Mouse (Mus musculus): ENCODE measurements at regions not wholly inside any gene's neighbourhood (a gene's known extent, or its start where the extent isn't known, plus 50 kb on each side); places are given as distances from the start of the nearest gene placed in this dataset.
A peak's percentile ranks its signal among the peaks of the same experiment; 100 is the strongest.

DNA sequence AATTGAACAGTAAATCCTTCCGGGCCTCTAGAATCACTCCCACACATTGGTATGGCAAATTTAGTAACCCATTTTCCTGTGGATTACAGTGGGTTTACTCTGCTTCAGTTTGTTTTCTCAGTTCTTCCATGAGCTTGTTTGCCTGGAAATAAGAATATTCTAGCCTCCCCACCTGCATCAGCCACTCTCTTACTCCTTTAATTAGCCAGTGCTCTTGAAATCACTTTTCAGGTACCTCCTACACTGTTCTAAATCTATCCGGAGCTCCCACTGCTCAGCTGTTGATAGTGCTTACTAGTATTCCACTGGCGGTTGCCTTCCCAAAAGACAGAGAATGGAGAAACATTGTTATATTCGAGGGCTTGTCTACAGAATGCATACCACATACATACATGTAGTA is 167.1 kb downstream of the Htr7 start:
- no peaks in the 10 kb centered on the region for H3K36me3 ChIP-seq
- no peak overlapping the region for H3K27ac ChIP-seq
- 89% methylated on average over 4 of the region's 4 CpGs for WGBS
- no peaks in the 10 kb centered on the region for H3K9me3 ChIP-seq (replicated peaks)
- DNase-seq (ENCODE audit: low spot score), result no peak
- H3K4me1 ChIP-seq, result no peaks in the 10 kb centered on the region
- no peak overlapping the region for H3K4me3 ChIP-seq
- no peaks in the 10 kb centered on the region for H3K27me3 ChIP-seq (ENCODE audit: low read depth, poor library complexity, severe bottlenecking)

GRCm38 (mm10) chr19:35886270-35886669 is 171.0 kb downstream of the Htr7 start:
- no peaks in the 10 kb centered on the region for H3K36me3 ChIP-seq
- DNase-seq (ENCODE audit: low spot score), result no peak
- no peaks in the 10 kb centered on the region for H3K9me3 ChIP-seq (replicated peaks)
- no peaks in the 10 kb centered on the region for H3K4me1 ChIP-seq
- no peak overlapping the region for H3K4me3 ChIP-seq
- no peak overlapping the region for H3K27ac ChIP-seq
- no peaks in the 10 kb centered on the region for H3K27me3 ChIP-seq (ENCODE audit: low read depth, poor library complexity, severe bottlenecking)
- 85% methylated on average over 5 of the region's 5 CpGs for WGBS

DNA sequence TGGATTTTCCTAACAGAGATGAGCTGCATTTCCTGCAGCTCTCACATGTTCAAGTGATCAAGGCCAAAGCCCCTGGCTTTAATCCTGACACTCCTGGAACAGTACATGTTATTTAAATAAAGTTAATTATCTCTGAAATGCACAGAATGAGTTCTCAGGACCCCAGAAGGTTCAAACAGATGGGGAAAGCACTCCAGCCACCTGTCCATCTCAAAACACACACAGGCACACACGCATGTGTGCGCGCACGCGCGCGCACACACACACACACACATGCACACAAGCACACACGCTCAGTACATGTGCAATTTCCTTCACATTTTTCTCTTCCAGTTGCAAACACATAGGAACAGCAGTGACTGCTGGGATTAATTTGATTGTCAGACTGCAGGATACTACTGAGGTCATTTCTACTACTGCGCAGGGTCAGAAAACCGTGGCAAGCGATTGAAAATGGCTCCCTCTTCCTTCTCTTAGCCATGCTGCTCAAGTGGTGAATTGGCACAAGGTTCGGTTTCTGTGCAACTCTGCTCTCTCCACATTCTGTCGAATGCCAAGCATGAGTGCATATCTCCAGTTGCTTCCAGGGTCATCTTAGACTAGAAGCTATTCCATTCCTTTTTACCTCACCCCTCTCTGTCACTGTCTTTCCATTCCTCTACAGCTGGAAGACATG is 175.4 kb downstream of the Htr7 start:
- no peak for DNase-seq (ENCODE audit: low spot score)
- 91% methylated on average over 13 of the region's 13 CpGs for WGBS
- no peaks in the 10 kb centered on the region for H3K36me3 ChIP-seq
- no peaks in the 10 kb centered on the region for H3K9me3 ChIP-seq (replicated peaks)
- H3K27me3 ChIP-seq (ENCODE audit: low read depth, poor library complexity, severe bottlenecking), result no peaks in the 10 kb centered on the region
- H3K4me1 ChIP-seq, result no peaks in the 10 kb centered on the region
- no peak overlapping the region for H3K27ac ChIP-seq
- no peak overlapping the region for H3K4me3 ChIP-seq

GRCm38 (mm10) chr19:35875464-35875863 is 181.8 kb downstream of the Htr7 start:
- Histone ChIP-seq H3K9me3 (replicated peaks) (no peaks in the 10 kb centered on the region), H3K4me3 (no peak overlapping the region), H3K36me3 (no peaks in the 10 kb centered on the region), H3K27ac (no peak overlapping the region), H3K27me3 (ENCODE audit: low read depth, poor library complexity, severe bottlenecking) (no peaks in the 10 kb centered on the region), H3K4me1 (no peaks in the 10 kb centered on the region)
- DNase-seq (ENCODE audit: low spot score), result no peak
- 85% methylated on average over 1 of the region's 1 CpGs for WGBS

DNA sequence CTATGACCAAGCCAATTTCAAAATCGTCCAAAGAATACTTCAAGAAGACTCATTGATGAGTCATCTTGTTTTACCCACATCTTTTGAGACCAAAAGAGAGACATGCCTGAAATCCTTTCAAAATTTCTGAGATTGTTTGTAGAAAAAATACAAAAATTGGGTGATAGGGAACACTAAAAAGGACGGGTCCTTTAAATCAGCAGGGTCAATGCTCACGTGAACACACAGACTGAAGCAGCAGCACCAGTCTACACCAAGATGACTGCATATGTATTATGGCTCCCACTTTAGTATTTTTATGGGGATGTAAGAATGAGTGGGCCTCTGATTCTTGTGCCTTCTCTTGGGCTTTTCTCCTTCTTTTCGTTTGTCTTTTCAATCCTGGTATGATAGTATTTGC is 186.6 kb downstream of the Htr7 start:
- no peaks in the 10 kb centered on the region for H3K36me3 ChIP-seq
- no peak for DNase-seq (ENCODE audit: low spot score)
- H3K27ac ChIP-seq, result no peak overlapping the region
- H3K9me3 ChIP-seq (replicated peaks), result no peaks in the 10 kb centered on the region
- WGBS, result 86% methylated on average over 4 of the region's 4 CpGs
- H3K4me3 ChIP-seq, result no peak overlapping the region
- H3K27me3 ChIP-seq (ENCODE audit: low read depth, poor library complexity, severe bottlenecking), result no peaks in the 10 kb centered on the region
- H3K4me1 ChIP-seq, result no peaks in the 10 kb centered on the region

DNA sequence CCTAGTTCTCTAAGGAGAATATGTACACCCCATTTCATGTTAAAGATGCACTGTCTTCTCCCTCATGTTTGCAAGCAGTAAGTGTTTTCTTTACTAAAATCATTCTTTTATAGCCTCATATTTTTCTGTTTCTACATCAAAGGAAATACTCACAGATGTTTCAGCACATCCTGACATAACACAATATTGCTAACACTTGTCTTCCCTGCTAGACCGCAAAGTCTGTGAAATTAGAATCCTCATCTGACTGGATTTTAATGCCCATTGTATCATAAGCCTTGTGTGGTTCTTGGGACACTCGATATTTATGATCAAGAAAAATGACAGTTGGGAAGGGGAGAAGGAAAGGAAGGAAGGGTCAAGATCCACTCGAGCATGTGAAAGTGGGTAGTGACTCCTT is 188.8 kb downstream of the Htr7 start:
- no peak for DNase-seq (ENCODE audit: low spot score)
- Histone ChIP-seq H3K27ac (no peak overlapping the region), H3K36me3 (no peaks in the 10 kb centered on the region), H3K4me1 (no peaks in the 10 kb centered on the region), H3K4me3 (no peak overlapping the region), H3K27me3 (ENCODE audit: low read depth, poor library complexity, severe bottlenecking) (no peaks in the 10 kb centered on the region), H3K9me3 (replicated peaks) (no peaks in the 10 kb centered on the region)
- 87% methylated on average over 3 of the region's 3 CpGs for WGBS

DNA sequence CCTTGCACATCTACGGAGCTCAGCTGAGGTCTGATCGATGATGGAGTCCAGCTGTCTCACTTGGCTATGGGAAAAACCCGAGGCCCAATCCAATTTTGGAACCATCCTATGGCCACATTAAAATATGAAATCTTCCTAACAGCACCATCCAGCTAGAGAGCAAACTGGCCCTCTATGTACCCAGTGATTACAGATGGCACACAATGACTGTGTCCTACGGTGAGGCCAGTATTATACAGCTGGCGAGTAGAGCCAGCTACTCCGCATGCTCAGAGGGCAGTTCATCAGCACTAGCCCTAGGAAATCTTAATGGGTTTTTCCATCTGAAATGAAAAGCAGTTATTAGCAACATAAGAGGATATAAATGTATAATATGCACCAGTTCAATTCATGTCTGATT is 194.3 kb downstream of the Htr7 start:
- WGBS, result 93% methylated on average over 6 of the region's 6 CpGs

GRCm38 (mm10) chr19:35861421-35861820 is 195.9 kb downstream of the Htr7 start:
- no peak for DNase-seq (ENCODE audit: low spot score)
- Histone ChIP-seq H3K4me1 (no peaks in the 10 kb centered on the region), H3K4me3 (no peak overlapping the region), H3K27ac (no peak overlapping the region), H3K27me3 (ENCODE audit: low read depth, poor library complexity, severe bottlenecking) (no peaks in the 10 kb centered on the region), H3K36me3 (no peaks in the 10 kb centered on the region), H3K9me3 (replicated peaks) (no peaks in the 10 kb centered on the region)
- 86% methylated on average over 4 of the region's 4 CpGs for WGBS

More for the DNA sequence above, 194.3 kb downstream of the Htr7 start:
- H3K4me1 ChIP-seq, result no peaks in the 10 kb centered on the region
- no peak overlapping the region for H3K4me3 ChIP-seq
- H3K27me3 ChIP-seq (ENCODE audit: low read depth, poor library complexity, severe bottlenecking), result no peaks in the 10 kb centered on the region
- no peak for DNase-seq (ENCODE audit: low spot score)
- no peaks in the 10 kb centered on the region for H3K9me3 ChIP-seq (replicated peaks)
- no peaks in the 10 kb centered on the region for H3K36me3 ChIP-seq
- no peak overlapping the region for H3K27ac ChIP-seq

DNA sequence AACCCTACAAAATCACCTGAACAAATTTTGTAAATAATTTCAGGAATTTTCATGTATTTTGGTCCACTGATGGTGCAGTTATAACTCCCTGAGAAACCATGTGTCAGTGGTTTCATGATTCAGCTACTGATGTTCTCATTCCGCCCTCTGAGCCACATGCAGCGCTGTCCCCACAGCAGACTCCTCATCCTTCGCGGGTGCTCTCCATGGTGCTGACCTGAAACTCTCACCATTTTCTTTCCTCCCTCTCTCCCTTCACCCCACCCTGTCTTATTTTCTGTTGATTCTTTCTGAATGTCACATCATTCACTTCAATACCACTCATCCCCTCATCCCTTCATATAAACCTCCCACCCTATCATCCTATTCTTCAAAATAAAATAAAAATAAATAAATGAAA is 224.3 kb downstream of the Htr7 start:
- Histone ChIP-seq H3K9me3 (replicated peaks) (no peaks in the 10 kb centered on the region), H3K27ac (no peak overlapping the region), H3K36me3 (no peaks in the 10 kb centered on the region), H3K4me1 (no peaks in the 10 kb centered on the region), H3K4me3 (no peak overlapping the region), H3K27me3 (ENCODE audit: low read depth, poor library complexity, severe bottlenecking) (no peaks in the 10 kb centered on the region)
- WGBS, result 14% methylated on average over 4 of the region's 4 CpGs
- peak; percentile 66 for DNase-seq (ENCODE audit: low spot score)

DNA sequence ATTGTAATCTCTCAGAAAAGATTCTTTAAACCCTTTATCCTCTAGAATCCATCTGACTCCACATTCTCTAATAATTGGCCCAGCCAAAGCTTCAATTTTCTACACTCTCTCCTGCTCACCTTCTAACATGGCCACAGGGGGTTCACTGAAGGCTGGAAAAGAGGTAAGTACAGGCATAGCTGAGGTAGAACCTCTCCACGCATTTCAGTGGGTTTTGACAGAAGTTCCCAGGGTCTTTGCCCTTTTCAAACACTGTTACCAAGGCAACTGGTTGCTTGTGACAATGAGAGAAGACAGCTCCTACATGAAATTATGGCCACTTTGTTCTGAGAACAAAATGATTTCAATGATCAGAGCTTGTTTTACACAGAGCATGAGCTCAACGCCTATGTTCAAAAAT is 231.2 kb downstream of the Htr7 start:
- whole genome bisulfite sequencing, result 77% methylated on average over 2 of the region's 2 CpGs
- Histone ChIP-seq H3K27me3 (ENCODE audit: low read depth, poor library complexity, severe bottlenecking) (no peaks in the 10 kb centered on the region), H3K4me3 (no peak overlapping the region), H3K27ac (no peak overlapping the region), H3K4me1 (no peaks in the 10 kb centered on the region), H3K36me3 (no peaks in the 10 kb centered on the region), H3K9me3 (replicated peaks) (no peaks in the 10 kb centered on the region)
- no peak for DNase-seq (ENCODE audit: low spot score)

DNA sequence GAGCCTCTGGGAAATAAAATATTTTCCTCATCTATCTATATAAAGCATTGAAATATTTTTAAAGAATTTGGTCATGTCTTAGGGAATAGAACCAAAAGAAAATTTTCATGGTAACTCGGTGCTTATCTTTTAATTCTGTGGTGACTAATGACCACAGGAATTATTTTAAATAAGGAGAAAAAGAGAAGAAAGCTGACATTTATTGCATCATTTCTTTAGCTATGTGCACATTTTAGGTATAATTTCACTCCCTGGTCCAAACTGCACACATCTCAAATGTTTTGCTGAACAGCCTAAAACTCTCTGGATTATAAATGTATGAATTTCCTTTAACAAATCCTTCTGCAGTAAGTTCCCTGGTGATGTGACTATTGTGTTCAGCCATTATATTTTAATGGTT is 237.7 kb downstream of the Htr7 start:
- Histone ChIP-seq H3K4me1 (no peaks in the 10 kb centered on the region), H3K27ac (no peak overlapping the region), H3K4me3 (no peak overlapping the region), H3K9me3 (replicated peaks) (no peaks in the 10 kb centered on the region), H3K27me3 (ENCODE audit: low read depth, poor library complexity, severe bottlenecking) (no peaks in the 10 kb centered on the region), H3K36me3 (no peaks in the 10 kb centered on the region)
- DNase-seq (ENCODE audit: low spot score), result no peak
- 88% methylated on average over 1 of the region's 1 CpGs for WGBS

- WGBS, result 85% methylated on average over 3 of the region's 3 CpGs
- H3K4me3 ChIP-seq, result no peak overlapping the region
These were observed 262.6 kb downstream of the Htr7 start for GRCm38 (mm10) chr19:35794661-35795060.

DNA sequence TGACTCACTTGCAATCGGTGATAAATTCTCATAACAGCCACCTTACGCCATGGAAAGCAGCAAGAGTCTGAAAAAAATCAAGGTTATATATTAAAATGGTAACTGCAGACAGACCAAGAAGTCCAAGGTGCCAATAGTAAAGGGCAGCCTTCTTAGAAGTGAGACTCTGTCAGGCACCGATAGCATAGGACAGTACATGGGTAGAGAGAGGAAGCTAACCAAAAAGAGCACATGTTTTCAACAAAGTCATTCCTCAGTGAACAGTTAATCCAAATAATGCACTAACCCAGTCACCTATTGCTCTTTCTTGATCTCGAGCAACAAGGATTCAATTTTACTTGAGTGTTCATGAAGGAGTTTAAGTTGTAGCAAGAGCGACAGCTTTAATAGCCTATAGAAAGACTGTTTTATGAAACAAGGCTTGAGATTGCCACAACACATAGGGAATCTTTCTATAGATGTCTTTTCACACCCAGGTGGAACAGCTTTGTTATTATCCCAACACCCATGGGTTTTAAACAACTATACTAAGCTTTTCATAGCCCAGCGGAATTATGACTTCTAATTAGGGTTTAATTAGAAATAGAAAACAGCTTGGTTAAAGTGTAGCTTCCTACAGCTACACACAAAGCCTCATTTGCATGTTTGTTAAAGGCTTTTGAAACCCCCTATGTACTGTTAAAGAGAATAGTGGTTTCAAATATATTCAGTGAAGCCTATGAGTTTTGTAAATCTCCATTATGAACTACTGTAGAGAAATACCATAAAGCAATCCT is 269.9 kb downstream of the Htr7 start:
- DNase-seq (ENCODE audit: low spot score), result no peak
- H3K27ac ChIP-seq, result no peak overlapping the region
- H3K4me3 ChIP-seq, result no peak overlapping the region
- WGBS, result 96% methylated on average over 6 of the region's 6 CpGs
- no peaks in the 10 kb centered on the region for H3K4me1 ChIP-seq
- H3K36me3 ChIP-seq, result no peaks in the 10 kb centered on the region
- no peaks in the 10 kb centered on the region for H3K27me3 ChIP-seq (ENCODE audit: low read depth, poor library complexity, severe bottlenecking)
- no peaks in the 10 kb centered on the region for H3K9me3 ChIP-seq (replicated peaks)

More at GRCm38 (mm10) chr19:35794661-35795060, 262.6 kb downstream of the Htr7 start:
- Histone ChIP-seq H3K36me3 (no peaks in the 10 kb centered on the region), H3K27ac (no peak overlapping the region), H3K4me1 (no peaks in the 10 kb centered on the region), H3K9me3 (replicated peaks) (no peaks in the 10 kb centered on the region), H3K27me3 (ENCODE audit: low read depth, poor library complexity, severe bottlenecking) (no peaks in the 10 kb centered on the region)
- no peak for DNase-seq (ENCODE audit: low spot score)

All from limb, embryonic 10.5 days (tissue).